In the genomic region with DNA sequence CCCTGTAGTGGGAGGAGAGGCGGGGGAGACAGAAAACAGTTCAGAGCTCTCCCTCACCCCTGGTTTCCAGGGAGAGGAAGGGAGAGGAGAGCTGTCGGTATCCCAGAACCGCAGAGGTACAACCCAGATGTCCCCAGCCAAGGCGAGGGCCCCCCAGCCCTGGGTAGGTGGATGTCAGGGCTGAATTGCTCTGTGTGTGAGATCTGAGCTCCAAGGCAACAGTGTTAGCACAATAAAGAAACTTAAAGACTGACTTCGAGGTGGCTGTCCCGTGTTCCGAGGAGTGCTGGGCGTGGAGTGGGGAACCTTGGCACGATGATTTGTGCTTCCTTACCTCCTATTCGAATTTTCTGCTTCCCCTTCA, we compare ENCODE assay signal across 9 mouse cellular contexts. TPM values are rescaled to one million over a fixed set of nuclear protein-coding genes. Genes with fewer than 3 reads are reported as not detected.
DNase-seq lines count a peak whose midpoint lies in the region; ATAC-seq and TF ChIP-seq lines count a peak whose summit lies in the region.
"Had no signal": no experiment of that assay in that cellular context is flagged by ENCODE, and none has a peak within 500 bp of the region (broad histone marks: within the 10 kb centered on the region; RNA-seq: fewer than 3 reads in every experiment).

No protein-coding gene starts in this region.

- H3K27me3 ChIP-seq in kidney, adult 2 months (replicated peaks; ENCODE audit: control insufficient read depth, insufficient read depth, low read length): no peaks in the 10 kb centered on the region
- peaks cover 25% of the 10 kb centered on the region for H3K27me3 ChIP-seq in embryonic facial prominence, embryonic 11.5 days (ENCODE audit: control insufficient read depth, insufficient read depth, low read length)
- H3K27me3 ChIP-seq in intestine, embryonic 15.5 days (replicated peaks): peaks cover 17% of the 10 kb centered on the region; the same call in 1 of the 2 replicates
- peaks cover 25% of the 10 kb centered on the region for H3K27me3 ChIP-seq in midbrain, embryonic 14.5 days (ENCODE audit: control insufficient read depth, insufficient read depth, low read length)

- H3K27ac ChIP-seq in kidney, adult 2 months (ENCODE audit: insufficient read depth, low read depth, low read length): no peak overlapping the region
- no peak overlapping the region for H3K27ac ChIP-seq in embryonic facial prominence, embryonic 11.5 days (replicated peaks; ENCODE audit: low read depth, low read length)
- H3K27ac ChIP-seq in intestine, embryonic 15.5 days: no peak overlapping the region
- H3K27ac ChIP-seq in midbrain, embryonic 14.5 days (replicated peaks; ENCODE audit: low read depth, low read length): no peak overlapping the region

- no peaks in the 10 kb centered on the region for H3K9me3 ChIP-seq in embryonic facial prominence, embryonic 11.5 days (replicated peaks; ENCODE audit: control insufficient read depth, low read length)
- H3K9me3 ChIP-seq in intestine, embryonic 15.5 days: no peaks in the 10 kb centered on the region
- no peaks in the 10 kb centered on the region for H3K9me3 ChIP-seq in midbrain, embryonic 14.5 days (ENCODE audit: control insufficient read depth, low read length)

- H3K4me2 ChIP-seq in embryonic facial prominence, embryonic 11.5 days (ENCODE audit: low read depth, low read length): peak overlapping the region; percentile 94
- H3K4me2 ChIP-seq in intestine, embryonic 15.5 days (replicated peaks): peak overlapping the region; percentile 99
- H3K4me2 ChIP-seq in midbrain, embryonic 14.5 days (ENCODE audit: low read length): peak overlapping the region; percentile 96

- H3K9ac ChIP-seq in embryonic facial prominence, embryonic 11.5 days (replicated peaks; ENCODE audit: low read length): peak overlapping the region; percentile 59
- peak overlapping the region; percentile 61 for H3K9ac ChIP-seq in intestine, embryonic 15.5 days
- peak overlapping the region; percentile 77 for H3K9ac ChIP-seq in midbrain, embryonic 14.5 days (replicated peaks; ENCODE audit: low read length)

- H3K36me3 ChIP-seq in kidney, adult 2 months (ENCODE audit: control insufficient read depth, insufficient read depth, low read length): no peaks in the 10 kb centered on the region
- H3K36me3 ChIP-seq in embryonic facial prominence, embryonic 11.5 days (replicated peaks; ENCODE audit: control insufficient read depth, insufficient read depth, low read depth, low read length): no peaks in the 10 kb centered on the region
- no peaks in the 10 kb centered on the region for H3K36me3 ChIP-seq in intestine, embryonic 15.5 days
- H3K36me3 ChIP-seq in midbrain, embryonic 14.5 days (ENCODE audit: control insufficient read depth, insufficient read depth, low read length): no peaks in the 10 kb centered on the region
- H3K36me3 ChIP-seq: G1E had no signal

- ATAC-seq in embryonic facial prominence, embryonic 11.5 days (replicated peaks; ENCODE audit: insufficient number of reproducible peaks, low FRiP score, low TSS enrichment, low read depth): no peak; the same call in 1 of the 2 replicates
- no peak for ATAC-seq in intestine, embryonic 15.5 days
- ATAC-seq in midbrain, embryonic 14.5 days (ENCODE audit: low FRiP score, low TSS enrichment): no peak

- no peak for TF ChIP-seq CTCF in kidney, adult 2 months (conservative IDR thresholded peaks at IDR 0.05; ENCODE audit: insufficient read depth, insufficient read length, low read depth, low read length)

- 10% methylated on average over 9 of the region's 10 CpGs for WGBS in kidney, adult 2 months
- WGBS in embryonic facial prominence, embryonic 11.5 days: 3% methylated on average over 9 of the region's 10 CpGs
- WGBS in intestine, embryonic 15.5 days: 5% methylated on average over 10 of the region's 10 CpGs
- 2% methylated on average over 10 of the region's 10 CpGs for WGBS in midbrain, embryonic 14.5 days

- no peak for DNase-seq in kidney, adult 2 months
- no peak for DNase-seq in kidney, adult 11 months
- DNase-seq in embryonic facial prominence, embryonic 11.5 days (ENCODE audit: low spot score): no peak
- no peak for DNase-seq in midbrain, embryonic 14.5 days
- no peak for DNase-seq in cerebellum, postnatal 25 days
- DNase-seq in right cerebral cortex, postnatal 36 days (ENCODE audit: low spot score in 2 of 2): no peak
- no peak for DNase-seq in cerebellum, postnatal 36 days

- no peak for TF ChIP-seq POLR2A in kidney, adult 2 months (IDR thresholded peaks at IDR 0.05; ENCODE audit: low read depth, low read length)

- peaks cover 5% of the 10 kb centered on the region for H3K4me1 ChIP-seq in kidney, adult 2 months (ENCODE audit: control insufficient read depth, insufficient read depth, low read length)
- no peaks in the 10 kb centered on the region for H3K4me1 ChIP-seq in embryonic facial prominence, embryonic 11.5 days (ENCODE audit: control insufficient read depth, insufficient read depth, low read length)
- H3K4me1 ChIP-seq in intestine, embryonic 15.5 days (replicated peaks): peaks cover 14% of the 10 kb centered on the region
- H3K4me1 ChIP-seq in midbrain, embryonic 14.5 days (ENCODE audit: control insufficient read depth, insufficient read depth, low read length): no peaks in the 10 kb centered on the region

- H3K4me3 ChIP-seq in kidney, adult 2 months (ENCODE audit: insufficient read depth, low read depth, low read length): peak overlapping the region; percentile 54
- H3K4me3 ChIP-seq in embryonic facial prominence, embryonic 11.5 days (ENCODE audit: low read depth, low read length): peak overlapping the region; percentile 68
- peak overlapping the region; percentile 60 for H3K4me3 ChIP-seq in intestine, embryonic 15.5 days (replicated peaks)
- peak overlapping the region; percentile 64 for H3K4me3 ChIP-seq in midbrain, embryonic 14.5 days (replicated peaks; ENCODE audit: low read depth, low read length)

RNA-seq across cellular contexts. Expression of gene Vsig8, which starts 7.7 kb away (rescaled TPM):
- polyA plus RNA-seq in kidney, adult 2 months (2012; rRNA removed): 0.38 and 0.41 TPM in 2 replicates
- 0.28 TPM in 1 of 2 replicates, not detected in the other for polyA plus RNA-seq in embryonic facial prominence, embryonic 11.5 days (2014; fragmentation: Nextera tagmentation; extraction: Ambion mirVana)
- polyA plus RNA-seq in intestine, embryonic 15.5 days (2015; fragmentation: Nextera tagmentation; extraction: Ambion mirVana): 0.28 and 0.43 TPM in 2 replicates
- 0.22 TPM in 1 of 2 replicates, not detected in the other for polyA plus RNA-seq in midbrain, embryonic 14.5 days (2014; fragmentation: Nextera tagmentation; extraction: Ambion mirVana)
- polyA plus RNA-seq: G1E had no signal

RNA-seq across cellular contexts. Expression of gene Slamf8, which starts 26.9 kb away (rescaled TPM):
- polyA plus RNA-seq in kidney, adult 2 months (2012; rRNA removed): 1.7 and 3.0 TPM in 2 replicates
- not detected in 2 replicates for polyA plus RNA-seq in embryonic facial prominence, embryonic 11.5 days (2014; fragmentation: Nextera tagmentation; extraction: Ambion mirVana)
- polyA plus RNA-seq in intestine, embryonic 15.5 days (2015; fragmentation: Nextera tagmentation; extraction: Ambion mirVana): 0.33 and 0.37 TPM in 2 replicates
- 0.42 TPM in 1 of 2 replicates, not detected in the other for polyA plus RNA-seq in midbrain, embryonic 14.5 days (2014; fragmentation: Nextera tagmentation; extraction: Ambion mirVana)
- polyA plus RNA-seq: G1E had no signal

RNA-seq across cellular contexts. Expression of gene Fcrl6, which starts 38.9 kb away (rescaled TPM):
- polyA plus RNA-seq in kidney, adult 2 months (2012; rRNA removed): not detected in 2 replicates
- 0.11 and 0.24 TPM in 2 replicates for polyA plus RNA-seq in embryonic facial prominence, embryonic 11.5 days (2014; fragmentation: Nextera tagmentation; extraction: Ambion mirVana)
- polyA plus RNA-seq in intestine, embryonic 15.5 days (2015; fragmentation: Nextera tagmentation; extraction: Ambion mirVana): not detected in 2 replicates
- 0.14 TPM in 1 of 2 replicates, not detected in the other for polyA plus RNA-seq in midbrain, embryonic 14.5 days (2014; fragmentation: Nextera tagmentation; extraction: Ambion mirVana)
- polyA plus RNA-seq: G1E had no signal

RNA-seq across cellular contexts. Expression of gene Cfap45, which starts 42.8 kb away (rescaled TPM):
- 0.33 and 0.79 TPM in 2 replicates for polyA plus RNA-seq in kidney, adult 2 months (2012; rRNA removed)
- 0.47 and 0.65 TPM in 2 replicates for polyA plus RNA-seq in embryonic facial prominence, embryonic 11.5 days (2014; fragmentation: Nextera tagmentation; extraction: Ambion mirVana)
- 1.1 and 1.2 TPM in 2 replicates for polyA plus RNA-seq in intestine, embryonic 15.5 days (2015; fragmentation: Nextera tagmentation; extraction: Ambion mirVana)
- polyA plus RNA-seq in midbrain, embryonic 14.5 days (2014; fragmentation: Nextera tagmentation; extraction: Ambion mirVana): 1.9 and 2.2 TPM in 2 replicates
- polyA plus RNA-seq: G1E had no signal
